Mouse (Mus musculus) cerebellum, adult 2 months (tissue): Measurements from ENCODE around the gene Entpd3. TPM values are rescaled to one million over a fixed set of nuclear protein-coding genes. Genes with fewer than 3 reads are reported as not detected.

Experiments
- DNase-seq, 2 experiments: peaks; one replicate each; pipeline ENCODE4 v3.0.0; 2021
- H3K27ac ChIP-seq: fragments of 200-500 bp; 2 replicates; pipeline ENCODE4 v1.5.1; 2012; ENCODE audit warnings: low read length, control low read depth, inconsistent platforms; ENCODE audit not compliant: insufficient read depth
- H3K27me3 ChIP-seq: fragments of 200-500 bp; 2 replicates; pipeline ENCODE4 v1.6.1; 2012; ENCODE audit warnings: inconsistent platforms, mild to moderate bottlenecking, low read length, moderate library complexity; ENCODE audit not compliant: control insufficient read depth, insufficient read depth
- H3K4me1 ChIP-seq: fragments of 200-500 bp; 2 replicates; pipeline ENCODE4 v1.6.1; 2011; ENCODE audit warnings: low read length; ENCODE audit not compliant: control insufficient read depth, insufficient read depth
- H3K4me3 ChIP-seq: fragments of 200-500 bp; replicated peaks from 2 replicates; pipeline ENCODE3; 2011; ENCODE audit warnings: mild to moderate bottlenecking, low read depth, low read length, control low read depth; ENCODE audit not compliant: insufficient read depth
- CTCF ChIP-seq: fragments of 200-500 bp; IDR thresholded peaks from 2 replicates; pipeline ENCODE4 v1.5.1; 2011; ENCODE audit warnings: low read depth, mild to moderate bottlenecking, control low read depth, low read length, moderate library complexity, borderline replicate concordance; ENCODE audit not compliant: insufficient read depth
- POLR2A ChIP-seq: fragments of 200-500 bp; IDR thresholded peaks from 2 replicates; pipeline ENCODE4 v1.6.1; 2011; ENCODE audit warnings: low read length, control low read depth, borderline replicate concordance; ENCODE audit not compliant: insufficient read depth
- WGBS: fragments of 180-500 bp; shearing (Covaris S2); methylation state at CpG from one replicate; pipeline ENCODE4 v1.1.7; 2018; 5-methylcytosine and 5-hydroxymethylcytosine counted together
- polyA plus RNA-seq: library from polyadenylated mRNA; depleted of rRNA; stranded (reverse); fragments of >200 nt; gene quantifications from 2 replicates; pipeline ENCODE4 v1.2.3, GENCODE M21; 2012

The Entpd3 gene
- polyA plus RNA-seq, 1 experiment, result 13.9 TPM

DNA sequence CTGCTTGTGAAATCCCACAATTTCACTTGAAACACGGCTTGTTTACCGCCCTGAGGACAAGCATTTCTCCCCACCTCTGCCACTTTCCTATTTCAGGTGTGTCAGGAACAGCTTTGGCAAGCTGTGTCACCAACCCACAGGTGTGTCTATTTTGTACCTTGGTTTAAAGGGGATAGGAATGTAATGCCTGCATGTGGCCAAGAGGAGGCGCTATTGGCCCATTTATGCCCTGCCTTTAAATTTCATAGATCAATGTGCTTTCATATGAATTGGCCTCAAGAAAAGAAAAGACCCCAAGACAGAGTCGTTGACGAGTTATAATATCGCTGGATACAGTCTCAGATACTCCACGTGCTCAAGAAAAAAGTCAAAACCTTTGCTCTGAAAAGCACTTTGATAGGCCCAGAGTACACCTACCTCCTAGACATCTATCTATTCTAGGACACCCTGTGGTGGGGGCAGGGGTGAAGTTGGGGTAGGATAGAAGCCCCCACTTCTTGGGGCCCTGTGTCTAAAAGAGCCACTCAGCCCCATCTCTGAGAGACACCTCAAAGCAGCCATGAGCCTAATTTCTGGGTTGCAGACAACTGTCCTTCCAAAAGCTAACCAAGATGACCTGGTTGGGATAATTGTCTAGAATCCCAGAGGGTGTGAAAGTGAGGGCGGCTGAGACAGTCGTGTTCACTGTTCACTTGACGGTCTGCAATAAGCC lies 38.3 kb upstream of the Entpd3 start:
- Histone ChIP-seq H3K4me3 (no peak overlapping the region), H3K27me3 (no peaks in the 10 kb centered on the region), H3K4me1 (no peaks in the 10 kb centered on the region), H3K27ac (no peak overlapping the region)
- 33% methylated on average over 10 of the region's 10 CpGs for WGBS
- DNase-seq, result no peak
- TF ChIP-seq CTCF (no peak; the same call in 1 of the 2 replicates), POLR2A (no peak)

DNA sequence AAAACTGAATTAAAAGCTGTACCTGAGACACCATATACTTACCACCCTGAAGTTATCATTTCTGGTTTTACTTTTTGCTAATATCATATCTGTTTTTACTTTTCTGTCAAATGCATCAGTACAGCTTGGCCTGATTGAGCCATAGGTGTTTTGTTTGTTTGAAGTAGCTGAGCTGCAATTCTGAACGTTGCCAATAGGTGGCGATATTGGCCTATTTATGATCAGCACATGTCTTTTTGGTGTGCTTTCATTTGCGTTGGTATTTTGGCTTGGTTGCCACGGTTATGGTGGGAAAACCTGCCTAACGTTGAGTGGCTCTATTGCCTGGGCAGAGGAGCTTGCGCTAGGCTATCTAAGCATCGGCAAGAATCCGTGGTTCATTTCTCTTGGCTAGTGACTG lies 37.6 kb upstream of the Entpd3 start:
- Histone ChIP-seq H3K4me1 (no peaks in the 10 kb centered on the region), H3K4me3 (no peak overlapping the region), H3K27me3 (no peaks in the 10 kb centered on the region), H3K27ac (no peak overlapping the region)
- DNase-seq, result peak; percentile 59 to 75
- 3% methylated on average over 8 of the region's 8 CpGs for WGBS
- TF ChIP-seq POLR2A (no peak), CTCF (peak; percentile 63)

DNA sequence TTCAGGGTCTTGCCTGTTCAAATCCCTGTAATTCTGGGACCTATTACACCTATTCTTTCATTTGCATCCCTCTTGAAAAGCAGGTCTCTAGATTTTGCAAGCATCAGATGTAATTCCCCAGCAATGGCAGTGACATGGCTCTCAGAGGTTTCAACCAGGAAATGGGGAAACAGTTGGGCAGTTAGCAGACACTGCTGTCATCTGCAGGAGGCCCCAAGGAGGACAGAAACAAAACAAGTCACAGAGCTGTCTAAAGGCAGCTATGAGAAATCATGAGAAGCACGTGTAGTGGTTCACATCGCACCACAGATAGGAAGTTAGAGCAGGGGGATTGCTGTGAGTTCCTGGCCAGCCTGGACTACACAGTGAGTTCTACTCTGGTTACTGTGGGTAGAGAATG lies 35.2 kb upstream of the Entpd3 start:
- TF ChIP-seq POLR2A (no peak), CTCF (no peak)

DNA sequence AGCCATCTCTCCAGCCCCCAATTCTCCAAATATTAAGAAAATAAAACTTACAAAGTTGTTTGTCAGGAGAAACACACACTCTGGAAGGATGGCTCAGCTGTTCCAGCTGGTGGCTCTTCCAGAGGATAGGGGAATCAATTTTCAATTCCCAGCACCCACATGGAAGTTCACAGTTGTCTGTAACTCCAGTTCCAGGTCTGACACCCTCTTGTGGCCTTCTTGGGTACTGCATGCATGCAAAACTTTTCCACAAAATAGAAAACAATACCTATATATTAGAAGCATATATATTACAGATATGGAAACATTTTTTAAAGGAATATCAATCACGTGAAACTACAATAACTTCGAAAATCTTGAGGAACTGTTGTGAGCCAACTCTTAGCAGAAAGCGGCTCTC lies 27.8 kb upstream of the Entpd3 start:
- TF ChIP-seq POLR2A (no peak), CTCF (peak; percentile 32; the same call in 1 of the 2 replicates)
- 70% methylated on average over 3 of the region's 3 CpGs for WGBS
- Histone ChIP-seq H3K27ac (no peak overlapping the region), H3K27me3 (no peaks in the 10 kb centered on the region), H3K4me3 (no peak overlapping the region), H3K4me1 (no peaks in the 10 kb centered on the region)
- DNase-seq, result no peak

More for the DNA sequence above, 35.2 kb upstream of the Entpd3 start:
- H3K4me3 ChIP-seq, result no peak overlapping the region
- no peaks in the 10 kb centered on the region for H3K27me3 ChIP-seq
- no peak overlapping the region for H3K27ac ChIP-seq
- DNase-seq, result no peak
- WGBS, result 76% methylated on average over 2 of the region's 2 CpGs
- H3K4me1 ChIP-seq, result no peaks in the 10 kb centered on the region

DNA sequence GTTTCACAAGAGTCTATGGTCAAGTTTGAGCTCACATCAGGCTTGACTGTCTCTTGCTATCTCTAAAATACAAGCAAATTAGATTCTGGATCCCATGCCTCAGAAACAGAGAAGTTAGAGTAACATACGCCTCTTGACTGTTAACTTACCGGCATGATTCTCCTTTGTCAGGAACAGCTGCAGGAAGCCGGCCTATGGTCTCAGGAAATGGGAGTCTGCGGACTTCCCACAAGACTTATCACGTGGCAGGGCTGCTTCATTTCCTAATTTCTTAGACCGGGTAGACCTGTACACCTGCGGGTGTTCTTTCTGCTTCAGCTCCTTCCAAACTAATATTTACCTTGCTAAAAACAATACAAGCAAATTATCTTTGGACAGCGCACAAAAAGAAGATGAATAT lies 22.9 kb upstream of the Entpd3 start:
- H3K27ac ChIP-seq, result no peak overlapping the region
- WGBS, result 85% methylated on average over 8 of the region's 8 CpGs
- no peak for DNase-seq
- no peaks in the 10 kb centered on the region for H3K4me1 ChIP-seq
- TF ChIP-seq CTCF, result no peak
- no peak for TF ChIP-seq POLR2A
- H3K27me3 ChIP-seq, result no peaks in the 10 kb centered on the region
- H3K4me3 ChIP-seq, result no peak overlapping the region

DNA sequence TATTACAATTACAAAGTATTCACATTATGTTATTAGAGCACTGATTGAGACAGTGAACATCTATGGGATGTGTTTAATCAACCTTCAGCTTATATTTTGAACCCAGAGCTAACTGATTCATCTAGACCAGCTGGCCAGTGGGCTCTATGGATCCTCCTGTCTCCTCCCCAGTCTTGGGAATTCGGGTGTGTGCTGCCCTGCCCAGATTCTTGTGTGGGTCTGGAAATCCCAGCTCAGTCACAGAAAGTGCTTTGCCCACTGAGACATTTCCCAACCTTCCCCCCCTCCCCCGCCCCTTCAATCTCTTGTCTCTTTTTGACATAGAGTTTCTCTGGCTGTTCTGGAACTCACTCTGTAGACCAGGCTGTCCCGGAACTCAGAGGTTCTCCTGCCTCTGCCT lies 20.7 kb upstream of the Entpd3 start:
- no peak for TF ChIP-seq POLR2A
- no peak for TF ChIP-seq CTCF
- DNase-seq, result no peak
- Histone ChIP-seq H3K4me1 (no peaks in the 10 kb centered on the region), H3K4me3 (no peak overlapping the region), H3K27ac (no peak overlapping the region), H3K27me3 (no peaks in the 10 kb centered on the region)
- 77% methylated on average over 3 of the region's 3 CpGs for WGBS

DNA sequence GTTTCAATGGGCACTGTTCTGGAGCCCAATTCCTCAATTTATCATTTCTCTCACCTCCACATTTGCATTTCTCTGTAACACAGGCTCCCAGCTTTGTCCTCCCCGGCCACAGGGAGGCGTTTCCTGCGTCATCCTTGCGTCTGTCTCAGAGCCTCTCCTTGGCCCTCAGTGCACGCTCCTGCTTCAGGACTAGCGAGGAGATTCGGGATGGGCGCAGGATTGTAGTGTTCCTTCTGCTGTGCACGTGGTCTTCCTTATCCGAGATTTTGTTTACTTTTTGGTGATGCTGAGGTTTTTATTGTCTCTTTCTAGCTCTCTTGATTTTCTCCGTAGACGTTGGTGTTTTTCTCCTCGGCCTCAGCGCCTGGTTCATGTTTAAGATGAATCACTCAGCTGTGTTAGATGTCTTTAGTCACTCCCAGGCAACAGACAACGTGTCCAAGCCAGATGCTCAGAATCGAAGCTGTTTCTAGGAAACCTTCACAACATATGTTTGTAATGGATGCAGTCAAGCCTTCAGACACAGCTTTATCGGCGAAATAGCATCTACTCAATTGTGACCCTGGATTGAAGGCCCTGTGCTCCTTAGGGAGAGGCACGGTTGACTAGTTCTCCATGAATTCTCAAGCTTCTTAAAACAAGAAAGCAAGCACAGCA lies 20.0 kb upstream of the Entpd3 start:
- 10% methylated on average over 19 of the region's 19 CpGs for WGBS
- no peak overlapping the region for H3K27ac ChIP-seq

DNA sequence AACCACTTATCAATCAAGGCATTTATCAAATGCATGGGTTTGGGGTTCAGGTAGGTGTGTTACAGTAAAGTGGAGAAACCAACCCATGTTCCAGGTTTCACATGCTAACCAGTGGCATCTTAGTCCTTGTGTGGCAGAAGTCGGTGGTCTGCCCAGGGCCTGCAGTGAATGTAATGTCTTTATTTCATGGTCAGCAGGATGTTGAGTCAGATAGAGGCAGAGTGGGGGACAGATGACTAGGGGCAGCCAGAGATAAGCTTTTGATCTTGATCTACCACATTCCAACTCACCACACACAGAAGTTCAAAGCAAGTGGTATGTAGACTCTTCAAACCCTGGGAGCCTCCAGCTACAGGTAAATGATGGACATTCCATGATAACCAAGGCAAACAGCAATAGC lies 18.5 kb upstream of the Entpd3 start:
- no peaks in the 10 kb centered on the region for H3K4me1 ChIP-seq
- DNase-seq, result no peak
- 73% methylated on average over 1 of the region's 1 CpGs for WGBS

More for the DNA sequence above, 20.0 kb upstream of the Entpd3 start:
- Histone ChIP-seq H3K4me1 (no peaks in the 10 kb centered on the region), H3K27me3 (no peaks in the 10 kb centered on the region), H3K4me3 (no peak overlapping the region)
- no peak for TF ChIP-seq CTCF
- TF ChIP-seq POLR2A, result no peak
- no peak for DNase-seq

More for the DNA sequence above, 18.5 kb upstream of the Entpd3 start:
- Histone ChIP-seq H3K27ac (no peak overlapping the region), H3K27me3 (no peaks in the 10 kb centered on the region), H3K4me3 (no peak overlapping the region)
- TF ChIP-seq POLR2A (no peak), CTCF (no peak)
